Mouse (Mus musculus) myocyte (in vitro differentiated cells): ENCODE data around the gene Olfr1355.

Experiments
- CEBPB ChIP-seq: IDR thresholded peaks from 2 replicates; pipeline ENCODE4 v1.6.1; 2011; ENCODE audit warnings: mild to moderate bottlenecking, moderate library complexity; ENCODE audit not compliant: poor library complexity, insufficient read depth, severe bottlenecking
- E2F4 ChIP-seq: IDR thresholded peaks from one replicate; pipeline ENCODE4 v1.6.1; 2011; ENCODE audit warnings: mild to moderate bottlenecking, control low read depth, moderate library complexity; ENCODE audit not compliant: insufficient read depth
- MAX ChIP-seq: IDR thresholded peaks from one replicate; pipeline ENCODE4 v1.6.1; 2011; ENCODE audit warnings: low read depth, mild to moderate bottlenecking, control low read depth
- MYOD1 ChIP-seq, 3 experiments: IDR thresholded peaks; one replicate each; pipeline ENCODE4 v1.6.1; 2011; ENCODE audit warnings: control low read depth in 2 of 3, low read depth in 2 of 3, mild to moderate bottlenecking in 2 of 3, moderate library complexity in 1 of 3; ENCODE audit not compliant: insufficient read length in 2 of 3, control insufficient read depth in 1 of 3
- MYOG ChIP-seq, 3 experiments: IDR thresholded peaks; one replicate each; pipeline ENCODE4 v1.6.1; 2011; ENCODE audit warnings: control low read depth in 2 of 3, low read depth in 2 of 3, mild to moderate bottlenecking in 2 of 3; ENCODE audit not compliant: insufficient read length in 2 of 3, control insufficient read depth in 1 of 3, insufficient read depth in 1 of 3
- POLR2A ChIP-seq: IDR thresholded peaks from one replicate; pipeline ENCODE4 v1.6.1; 2011; ENCODE audit warnings: low read depth, mild to moderate bottlenecking, control low read depth, moderate library complexity; ENCODE audit not compliant: insufficient read length
- POLR2AphosphoS2 ChIP-seq: IDR thresholded peaks from one replicate; pipeline ENCODE4 v1.6.1; 2011; ENCODE audit warnings: low read depth, control low read depth; ENCODE audit not compliant: insufficient read length
- REST ChIP-seq: IDR thresholded peaks from one replicate; pipeline ENCODE4 v1.6.1; 2011; ENCODE audit warnings: mild to moderate bottlenecking, control low read depth, moderate library complexity; ENCODE audit not compliant: insufficient read depth, insufficient read length
- SRF ChIP-seq: IDR thresholded peaks from one replicate; pipeline ENCODE4 v1.6.1; 2011; ENCODE audit warnings: low read depth; ENCODE audit not compliant: control insufficient read depth, insufficient read length
- TCF12 ChIP-seq: IDR thresholded peaks from one replicate; pipeline ENCODE4 v1.6.1; 2011; ENCODE audit warnings: mild to moderate bottlenecking, control low read depth; ENCODE audit not compliant: poor library complexity, insufficient read depth, severe bottlenecking
- TCF3 ChIP-seq: IDR thresholded peaks from one replicate; pipeline ENCODE4 v1.6.1; 2011; ENCODE audit warnings: low read depth, control low read depth; ENCODE audit not compliant: insufficient read length
- USF1 ChIP-seq: IDR thresholded peaks from one replicate; pipeline ENCODE4 v1.6.1; 2011; ENCODE audit warnings: low read depth, mild to moderate bottlenecking, control low read depth, moderate library complexity

- TF ChIP-seq POLR2A, result no peak
- TF ChIP-seq MAX, result no peak
- TF ChIP-seq USF1, result no peak
- TF ChIP-seq MYOG (IDR thresholded peaks at IDR 0.05; ENCODE audit: control insufficient read depth in 1 of 3, insufficient read depth in 1 of 3, insufficient read length in 2 of 3, low read depth in 2 of 3), result no peak
- TF ChIP-seq E2F4, result no peak
- no peak for TF ChIP-seq REST
- no peak for TF ChIP-seq POLR2AphosphoS2
- no peak for TF ChIP-seq CEBPB
- TF ChIP-seq MYOD1 (IDR thresholded peaks at IDR 0.05; ENCODE audit: control insufficient read depth in 1 of 3, insufficient read length in 2 of 3, low read depth in 2 of 3), result no peak
- no peak for TF ChIP-seq TCF12
- TF ChIP-seq TCF3, result no peak
- no peak for TF ChIP-seq SRF
Observed at GRCm38 (mm10) chr10:78875240-78875639, at the start of gene Olfr1355.
